Mouse (Mus musculus) cerebellum, adult 9-10 months (tissue): ENCODE measurements around the gene Prr22.

Source experiments
- DNase-seq: peaks from one replicate; pipeline ENCODE4 v3.0.0; 2022

Prr22 gene

DNA sequence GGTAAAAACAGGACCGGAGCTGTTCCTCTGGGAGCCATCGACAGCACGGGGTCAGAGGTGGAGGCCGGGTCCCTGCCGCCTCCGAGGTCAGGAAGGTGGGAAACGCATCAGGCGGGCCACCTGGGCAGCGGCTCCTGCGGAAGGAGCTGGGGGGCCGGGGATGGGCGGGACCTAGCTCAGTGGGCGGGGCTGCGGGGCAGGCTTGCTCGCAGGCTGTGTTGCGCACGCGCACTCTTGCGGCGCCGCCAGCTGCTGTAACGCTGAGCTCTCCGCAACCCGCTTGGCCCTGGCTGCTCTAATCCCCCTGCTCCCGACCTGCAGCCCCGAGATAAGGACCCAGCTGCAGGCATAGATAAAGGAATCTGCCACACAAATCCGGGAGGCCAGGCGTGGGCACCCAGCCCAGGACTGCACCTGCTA lies 8.0 kb upstream of the Prr22 start:
- DNase-seq, result peak; percentile 84

DNA sequence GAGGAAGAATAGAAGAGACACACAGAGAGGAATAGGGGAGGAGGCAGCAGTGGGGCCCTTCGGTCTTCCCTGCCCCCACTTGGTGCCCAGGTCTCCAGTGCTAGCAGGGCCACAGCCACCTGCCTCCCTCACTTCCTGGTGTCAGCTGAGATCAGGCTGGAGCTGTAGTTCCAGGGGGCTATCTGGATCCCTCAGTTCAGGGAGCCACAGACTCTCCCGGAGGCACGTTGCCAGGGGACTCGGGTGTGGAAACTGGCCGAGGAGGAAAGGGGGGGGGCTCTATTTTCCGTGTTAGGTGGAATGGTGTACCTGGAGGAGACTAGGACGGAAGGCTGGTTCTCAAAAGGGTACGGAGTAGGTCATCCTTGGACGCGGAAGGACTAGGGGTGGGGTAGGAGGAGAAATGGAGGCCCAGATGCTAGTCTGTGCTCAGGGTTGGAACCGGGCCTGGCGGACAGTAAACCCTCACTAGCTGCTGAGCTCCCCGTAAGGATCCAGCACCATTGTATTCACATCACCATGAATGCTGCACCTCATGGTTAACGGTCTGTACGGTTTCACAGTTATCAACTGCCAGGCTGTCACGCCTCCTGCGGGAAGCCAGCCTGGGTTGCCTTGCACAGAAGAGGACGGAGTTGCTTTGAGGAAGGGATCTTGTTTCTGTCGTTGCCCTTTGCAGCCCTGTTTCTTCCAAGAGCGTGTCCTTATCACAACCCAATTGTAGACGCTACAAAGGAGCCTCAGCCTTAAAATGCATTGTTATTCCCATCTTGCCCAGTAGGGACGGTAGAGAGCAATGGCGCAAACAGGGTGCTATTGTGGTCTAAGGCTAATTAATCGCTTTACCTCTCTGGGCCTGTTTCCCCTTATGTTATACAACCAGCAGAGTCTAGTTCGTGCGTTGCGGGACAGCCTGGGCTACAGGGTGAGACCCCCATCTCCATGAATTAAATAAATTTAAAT lies 7.0 kb upstream of the Prr22 start:
- DNase-seq, result peak; percentile 87

DNA sequence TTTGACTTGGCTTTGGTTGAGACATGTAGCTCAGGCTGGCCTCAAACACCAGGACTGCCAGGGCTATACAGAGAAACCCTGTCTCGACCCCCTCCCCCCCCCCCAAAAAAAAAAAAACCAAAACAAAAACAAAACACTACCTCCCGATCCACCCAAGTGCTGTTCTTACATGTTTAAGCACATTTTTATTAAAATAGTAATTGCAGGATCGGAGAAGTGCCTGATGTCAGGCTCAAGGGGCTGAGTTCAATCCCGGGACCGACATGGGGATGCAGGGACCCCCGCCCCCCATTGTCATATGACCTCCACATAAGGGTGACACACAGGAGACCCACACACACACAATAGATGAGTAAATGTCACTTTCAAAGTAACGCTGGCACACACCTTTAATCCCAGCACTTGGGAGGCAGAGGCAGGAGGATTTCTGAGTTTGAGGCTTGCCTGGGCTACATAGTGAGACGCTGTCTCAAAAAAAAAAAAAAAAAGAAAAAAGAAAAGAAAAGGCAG lies 6.3 kb upstream of the Prr22 start:
- DNase-seq, result peak; percentile 75

DNA sequence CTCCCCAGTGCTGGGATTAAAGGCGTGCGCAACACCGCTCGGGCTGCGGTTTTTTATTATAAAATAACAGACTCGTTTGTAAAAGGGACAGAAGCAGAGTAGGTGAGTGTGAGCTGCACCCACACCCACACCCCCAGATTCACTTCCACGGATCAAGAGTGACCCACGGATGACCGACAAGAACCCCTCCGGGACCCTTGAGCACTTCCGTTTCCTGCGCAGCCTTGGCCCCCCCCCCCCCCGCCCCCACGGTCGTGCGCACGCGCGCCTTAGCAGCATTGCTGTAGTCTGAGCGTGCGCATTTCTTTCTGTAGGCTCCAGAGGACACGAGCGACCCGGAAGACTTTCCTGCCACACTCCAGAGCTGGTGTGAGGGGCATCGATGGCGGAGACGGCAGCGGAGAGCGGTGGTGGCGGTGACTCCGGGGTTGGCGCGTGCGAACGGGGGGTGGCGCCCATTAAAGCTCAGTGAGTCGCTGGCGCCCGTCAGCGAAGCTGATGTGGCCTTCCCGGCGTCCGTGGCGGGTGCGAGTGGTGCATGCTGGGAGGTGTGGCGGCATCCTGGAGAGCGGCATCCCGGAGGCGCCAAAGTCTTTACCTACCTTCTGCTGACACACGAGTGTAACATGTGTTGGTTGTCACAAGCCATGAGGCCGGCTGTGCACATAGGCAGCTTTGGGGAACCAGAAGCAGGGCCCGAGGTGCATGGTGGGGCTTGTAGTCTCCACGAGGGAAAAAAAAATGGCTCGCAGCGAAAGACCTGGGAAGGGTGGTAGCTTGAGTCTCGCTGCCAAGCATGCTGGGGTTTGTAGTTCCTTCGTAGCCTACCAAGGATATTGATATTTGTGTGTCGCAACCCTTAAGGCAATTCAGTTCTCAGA lies 5.3 kb upstream of the Prr22 start, which contains the start of gene Dus3l:
Dus3l (plus strand) TSS at position 284 of the 881 bp plus-strand sequence.
- DNase-seq, result peak; percentile 95

DNA sequence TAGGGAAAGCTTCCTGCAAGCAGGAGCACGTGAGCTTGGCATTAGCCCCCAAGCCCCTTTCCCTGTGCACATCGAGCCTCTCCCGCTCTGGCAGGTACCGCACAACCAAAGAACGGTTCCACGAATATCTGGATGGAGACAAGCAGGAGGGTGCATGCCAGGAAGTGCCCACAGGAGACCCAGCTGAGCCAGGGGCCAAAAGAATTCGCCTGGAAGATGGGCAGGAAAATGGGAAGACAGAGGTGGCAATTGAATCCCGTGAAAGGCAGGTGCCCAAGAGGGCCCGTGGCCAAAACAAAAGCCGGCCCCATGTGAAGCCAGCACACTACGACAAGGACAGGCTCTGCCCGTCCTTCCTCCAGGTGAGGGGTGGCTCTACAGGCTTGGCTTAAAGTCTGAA lies 4.6 kb upstream of the Prr22 start:
- DNase-seq, result no peak

DNA sequence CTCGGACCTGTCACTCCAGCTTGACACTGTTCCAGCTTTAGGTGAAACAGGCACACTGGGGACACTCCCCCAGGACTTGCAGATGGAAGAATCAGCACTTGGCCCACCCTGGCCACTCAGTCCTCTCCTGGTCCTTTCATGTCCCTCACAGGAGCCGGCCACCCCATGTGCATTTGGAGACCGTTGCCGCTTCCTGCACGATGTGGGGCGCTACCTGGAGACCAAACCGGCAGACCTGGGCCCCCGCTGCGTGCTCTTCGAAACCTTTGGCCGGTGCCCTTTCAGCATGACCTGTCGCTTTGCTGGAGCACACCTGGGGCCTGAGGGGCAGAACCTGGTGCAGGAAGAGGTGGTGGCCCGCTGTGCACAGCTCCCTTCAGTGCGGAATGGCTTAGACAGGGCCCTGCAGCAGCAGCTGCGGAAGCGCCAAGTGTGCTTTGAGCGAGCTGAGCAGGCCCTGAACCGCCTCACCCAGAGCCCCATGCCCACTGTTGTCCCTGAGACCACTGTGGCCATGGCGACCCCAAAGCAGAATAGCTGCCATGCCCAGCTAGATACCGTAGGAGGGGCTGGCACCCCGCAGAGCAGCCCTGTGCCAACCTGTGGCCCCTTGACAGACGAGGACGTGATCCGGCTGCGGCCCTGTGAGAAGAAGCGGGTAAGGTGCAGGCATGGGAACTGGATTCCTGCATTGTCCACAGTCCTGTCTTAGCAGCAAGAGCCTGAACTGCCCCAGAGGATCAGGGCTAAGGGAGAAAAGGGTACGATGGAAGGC lies 3.2 kb upstream of the Prr22 start:
- peak; percentile 71 for DNase-seq

DNA sequence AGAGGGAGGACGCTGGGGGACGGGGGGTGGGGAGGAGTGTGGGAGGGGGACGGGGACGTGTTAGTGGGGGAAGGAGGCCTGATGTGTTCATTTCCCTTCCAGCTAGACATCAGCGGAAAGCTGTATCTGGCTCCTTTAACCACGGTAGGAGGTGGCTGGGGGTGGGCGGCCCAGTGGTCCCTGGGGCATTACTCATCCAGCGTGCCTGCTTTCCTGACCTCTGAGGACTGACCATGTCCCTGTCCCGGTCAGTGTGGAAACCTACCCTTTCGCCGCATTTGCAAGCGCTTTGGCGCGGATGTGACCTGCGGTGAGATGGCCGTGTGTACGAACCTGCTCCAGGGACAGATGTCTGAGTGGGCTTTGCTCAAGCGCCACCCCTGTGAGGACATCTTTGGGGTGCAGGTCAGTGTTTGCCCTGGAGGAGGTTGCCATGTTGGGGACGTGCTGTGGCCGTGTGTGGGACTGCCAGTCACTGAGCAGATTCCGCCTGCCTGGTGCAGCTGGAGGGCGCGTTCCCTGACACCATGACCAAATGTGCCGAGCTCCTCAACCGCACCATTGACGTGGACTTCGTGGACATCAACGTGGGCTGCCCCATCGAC lies 2.4 kb upstream of the Prr22 start:
- peak; percentile 53 for DNase-seq

DNA sequence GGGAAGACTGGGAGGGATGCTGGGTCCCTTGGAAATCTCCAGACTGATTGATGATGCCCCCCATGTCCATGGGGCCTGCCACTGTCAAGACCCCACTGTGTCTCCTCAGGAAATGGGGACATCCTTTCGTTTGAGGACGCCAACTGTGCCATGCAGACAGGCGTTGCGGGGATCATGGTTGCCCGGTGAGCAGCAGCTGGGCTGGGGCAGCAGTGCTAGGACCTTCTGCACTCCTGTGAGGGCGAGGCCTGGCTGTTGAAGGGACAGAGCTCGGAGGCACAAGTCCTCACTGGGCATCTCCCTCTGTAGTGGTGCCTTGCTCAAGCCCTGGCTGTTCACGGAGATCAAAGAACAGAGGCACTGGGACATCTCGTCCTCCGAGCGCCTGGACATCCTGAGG lies 1.1 kb upstream of the Prr22 start:
- no peak for DNase-seq

DNA sequence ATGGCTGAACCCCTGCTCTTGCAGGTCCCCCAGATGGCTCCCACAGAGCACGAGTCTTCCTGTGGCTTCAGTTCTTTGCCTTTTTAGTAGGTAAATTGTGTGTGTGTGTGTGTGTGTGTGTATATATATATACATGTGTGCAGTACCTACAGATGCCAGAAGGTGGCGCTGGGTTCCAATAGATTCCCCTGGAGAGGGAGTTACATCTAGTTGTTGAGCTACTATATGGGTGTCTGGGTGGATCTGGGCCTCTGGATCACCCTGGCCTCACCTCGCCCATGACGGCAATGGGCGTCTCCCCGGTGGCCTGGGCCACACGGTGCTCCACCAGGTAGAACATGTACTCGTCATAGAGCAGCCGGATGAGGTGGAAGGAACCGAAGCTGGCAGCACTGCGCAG lies 7.5 kb downstream of the Prr22 start:
- DNase-seq, result no peak

DNA sequence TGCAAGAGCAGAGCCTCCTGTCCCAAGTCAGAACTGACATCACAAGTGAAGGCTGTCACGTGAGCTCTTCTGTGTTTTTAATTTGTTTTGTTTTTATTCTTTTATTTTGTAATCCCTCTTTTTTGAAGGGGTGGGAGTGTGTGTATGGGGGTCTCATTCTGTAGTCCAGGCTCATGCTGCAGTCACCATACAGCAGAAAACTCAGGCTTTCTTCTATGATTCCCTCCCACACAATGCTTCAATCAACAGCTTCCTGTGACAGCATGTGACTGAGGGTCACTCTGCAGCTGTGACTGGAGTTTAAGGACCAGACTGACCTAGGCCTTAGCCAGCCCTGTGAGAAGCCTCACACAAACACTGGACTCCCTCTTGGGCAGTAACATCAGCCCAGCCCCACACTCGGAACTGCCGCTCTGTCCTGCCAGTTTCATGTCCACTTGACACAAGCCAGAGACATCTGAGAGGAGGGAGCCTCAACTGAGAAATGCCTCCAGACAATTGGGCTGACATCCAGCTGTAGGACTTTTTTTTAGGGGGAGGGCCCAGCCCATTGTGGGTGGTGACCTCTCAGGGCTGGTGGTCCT lies 8.8 kb downstream of the Prr22 start:
- no peak for DNase-seq

DNA sequence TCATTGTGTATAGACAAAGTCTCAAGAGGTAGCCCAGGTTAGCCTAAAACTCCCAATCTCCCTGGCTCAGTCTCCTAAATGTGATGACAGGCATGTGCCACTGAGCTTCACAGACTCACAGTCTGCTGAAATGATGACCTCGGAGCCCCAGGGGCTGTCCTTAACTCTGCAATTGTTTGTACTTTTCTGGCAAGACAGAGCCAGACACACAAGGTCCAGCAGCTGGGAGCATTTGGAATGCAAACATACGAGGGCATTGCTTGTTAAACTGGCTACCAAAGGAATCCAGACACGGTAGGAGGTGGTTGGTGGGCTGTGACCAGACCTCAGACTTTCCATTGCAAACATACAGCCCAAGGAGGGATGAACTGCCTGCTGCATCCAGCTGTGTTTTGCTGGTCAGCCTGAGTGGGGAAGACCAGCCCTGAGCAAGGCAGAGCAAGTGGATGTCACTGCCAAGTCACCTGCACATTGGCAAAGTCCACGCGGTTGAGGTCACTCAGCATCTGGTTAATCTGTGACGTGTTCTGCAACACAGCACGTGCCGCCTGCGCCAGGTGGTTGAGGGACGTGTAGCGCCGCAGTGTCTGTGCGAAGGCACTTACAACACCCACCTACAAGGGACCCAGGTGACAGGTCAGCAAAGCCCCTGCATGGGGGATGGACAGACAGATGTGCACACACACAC lies 10.4 kb downstream of the Prr22 start:
- no peak for DNase-seq

DNA sequence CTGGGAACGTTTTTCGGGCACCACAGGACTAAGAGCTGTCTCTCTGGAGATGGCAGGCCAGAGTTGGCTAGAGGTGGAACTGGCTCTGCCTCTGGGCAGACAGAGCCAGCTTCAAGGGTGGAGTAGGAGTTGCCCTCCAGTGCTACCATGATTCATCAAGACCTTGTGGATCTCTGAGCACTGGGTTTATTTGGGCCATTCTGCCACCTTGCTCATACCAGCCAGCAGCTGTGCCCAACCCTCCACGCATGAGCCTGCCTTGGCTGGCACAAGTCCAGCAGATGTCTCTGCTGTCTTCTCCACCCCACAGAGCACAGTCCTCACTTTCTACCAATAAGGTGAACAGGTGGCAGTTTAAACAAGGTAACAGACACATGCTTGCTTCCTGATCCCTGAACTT lies 18.8 kb downstream of the Prr22 start:
- DNase-seq, result no peak

DNA sequence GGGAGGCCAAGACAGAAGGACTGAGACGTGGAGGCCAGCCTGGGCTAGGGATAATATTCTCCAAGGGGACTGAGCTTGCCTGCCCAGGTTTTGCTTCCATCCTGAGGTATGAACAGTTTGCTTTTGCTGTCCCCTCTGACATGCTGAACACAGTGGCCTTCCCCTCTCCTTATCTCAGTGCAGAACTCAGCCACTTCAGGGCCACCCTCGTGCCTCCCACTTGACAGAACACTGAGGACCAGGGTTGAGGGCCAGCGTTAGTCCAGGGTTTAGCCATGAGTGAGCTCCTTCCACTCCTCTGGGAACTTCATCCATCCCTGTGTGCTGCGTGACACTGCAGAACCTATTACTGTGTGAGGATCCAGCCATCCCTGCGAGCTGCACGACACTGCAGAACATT lies 19.2 kb downstream of the Prr22 start:
- DNase-seq, result no peak

DNA sequence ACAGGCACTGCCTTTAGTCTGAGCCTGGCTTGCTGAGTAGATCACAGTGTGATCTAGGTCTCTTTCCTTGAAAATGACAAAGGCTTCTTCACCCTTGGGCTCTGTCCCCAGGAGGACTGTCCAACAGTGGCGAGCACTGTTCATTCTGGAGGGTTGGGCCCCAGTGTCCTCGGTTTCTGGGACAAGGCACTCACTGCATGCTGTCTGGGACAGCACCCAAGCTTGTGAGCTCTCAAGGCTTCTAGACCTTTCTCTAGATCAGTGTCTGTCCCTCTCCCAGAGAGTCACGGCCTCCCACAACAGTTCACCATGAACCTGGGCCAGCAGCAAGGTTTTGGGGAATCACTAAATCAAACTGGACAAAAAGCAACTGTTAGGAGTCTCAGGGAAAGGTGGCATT lies 22.5 kb downstream of the Prr22 start:
- no peak for DNase-seq

DNA sequence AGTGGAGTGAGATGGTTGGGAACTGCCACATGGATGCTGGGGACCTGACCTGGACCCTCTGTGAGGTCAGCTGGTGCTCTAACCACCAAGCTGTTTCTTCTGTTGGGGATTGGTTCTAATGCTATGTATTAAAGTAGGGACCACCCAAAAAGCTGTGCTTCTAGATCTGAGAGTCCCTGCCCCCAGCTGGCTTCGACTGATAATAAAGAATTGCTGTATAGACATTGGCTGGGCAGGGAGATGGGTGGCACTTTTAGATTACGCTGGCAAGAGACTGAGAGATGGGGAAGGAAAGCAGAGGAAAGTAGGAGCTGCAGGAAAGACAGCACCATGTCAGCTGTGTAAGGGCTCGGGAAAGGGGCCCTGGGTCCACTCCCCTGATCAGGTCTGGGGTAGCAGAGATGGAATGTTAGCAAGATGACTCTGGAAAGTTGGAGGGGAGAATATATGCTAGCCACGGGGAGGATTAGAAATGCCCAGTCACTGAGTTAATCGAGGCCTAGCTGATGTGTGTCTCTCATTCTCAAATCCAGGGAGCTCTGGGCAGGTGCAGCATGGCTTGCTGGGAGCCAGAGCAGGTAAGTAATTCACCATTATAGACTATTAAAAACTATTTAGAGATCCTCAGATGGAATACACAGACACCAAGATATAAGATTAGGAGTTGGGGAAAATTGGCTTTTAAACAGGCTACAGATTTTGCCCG lies 23.7 kb downstream of the Prr22 start:
- DNase-seq, result no peak

DNA sequence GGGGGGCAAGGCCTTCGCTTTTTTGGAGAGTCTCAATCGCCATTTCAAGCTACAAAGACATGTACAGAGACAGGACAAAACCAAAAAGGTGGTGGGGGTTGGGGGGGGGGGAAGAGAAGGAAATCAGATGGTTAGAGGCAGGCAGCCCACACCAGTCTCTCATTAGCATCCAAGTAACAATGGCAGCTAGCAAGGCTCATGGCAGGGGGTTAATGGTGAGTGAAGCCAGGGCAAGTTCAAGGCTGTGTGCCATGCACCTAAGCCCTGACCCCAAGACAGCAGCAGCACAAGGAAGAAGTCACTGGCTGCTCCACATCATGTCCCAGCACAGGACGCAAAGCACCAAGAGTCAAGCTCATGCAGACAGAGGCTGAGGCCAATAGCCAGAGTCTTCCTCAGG lies 29.2 kb downstream of the Prr22 start:
- DNase-seq, result no peak

DNA sequence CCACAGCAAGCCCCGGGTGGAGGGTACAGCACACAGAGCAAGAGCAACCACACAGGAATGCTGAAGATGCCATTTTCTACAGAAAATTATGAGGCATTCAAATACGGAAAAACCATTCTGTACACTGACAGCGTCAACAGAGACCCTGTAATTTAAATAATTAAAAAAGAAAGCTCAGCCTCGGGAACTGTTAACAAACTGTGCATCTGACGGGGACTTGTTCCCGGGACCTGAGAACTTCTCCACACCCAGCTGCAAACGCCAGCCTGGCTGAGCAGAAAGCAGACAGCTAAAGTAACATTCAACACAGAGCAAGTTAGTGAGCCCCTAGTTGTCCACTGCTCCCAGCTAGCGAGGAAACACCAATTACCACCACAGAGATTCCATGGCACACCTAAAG lies 32.0 kb downstream of the Prr22 start:
- DNase-seq, result no peak

DNA sequence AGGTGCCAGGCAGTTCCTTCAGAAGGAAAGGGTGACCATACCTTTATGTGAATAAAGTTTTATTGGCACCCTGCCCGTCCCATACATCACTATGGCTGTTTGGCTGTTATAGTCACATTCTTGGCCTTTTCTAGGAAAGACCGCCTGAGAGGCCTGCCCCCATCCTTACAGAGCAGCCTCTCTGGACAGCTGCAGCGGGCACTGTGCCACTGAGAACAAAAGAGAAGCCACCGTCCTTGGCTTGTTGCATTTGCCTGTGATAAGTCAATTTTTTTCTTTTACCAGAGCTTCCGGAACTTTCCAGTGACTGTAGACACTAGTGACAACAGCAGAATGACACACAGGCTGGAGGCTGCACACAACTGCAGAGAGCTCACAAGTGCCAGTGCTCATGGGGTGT lies 34.9 kb downstream of the Prr22 start:
- DNase-seq, result no peak

DNA sequence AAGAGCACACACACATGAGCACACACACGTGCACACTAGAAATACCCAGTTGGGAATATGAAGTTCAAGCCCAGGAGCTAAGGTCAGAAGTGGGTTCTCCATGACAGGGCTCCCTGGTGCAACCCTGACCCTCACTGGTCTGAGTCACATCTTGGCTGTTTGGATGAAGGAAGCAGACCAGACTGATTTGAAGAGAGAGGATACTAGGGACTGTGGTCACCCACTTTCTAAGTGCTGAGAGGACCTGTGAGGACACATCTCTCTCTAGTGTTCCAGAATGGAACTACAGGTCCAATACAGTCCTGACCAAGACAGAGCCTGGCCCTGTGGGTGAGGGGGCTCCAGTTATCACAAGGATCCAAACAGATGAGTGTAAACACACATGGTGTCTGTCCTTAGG lies 35.7 kb downstream of the Prr22 start:
- DNase-seq, result no peak

DNA sequence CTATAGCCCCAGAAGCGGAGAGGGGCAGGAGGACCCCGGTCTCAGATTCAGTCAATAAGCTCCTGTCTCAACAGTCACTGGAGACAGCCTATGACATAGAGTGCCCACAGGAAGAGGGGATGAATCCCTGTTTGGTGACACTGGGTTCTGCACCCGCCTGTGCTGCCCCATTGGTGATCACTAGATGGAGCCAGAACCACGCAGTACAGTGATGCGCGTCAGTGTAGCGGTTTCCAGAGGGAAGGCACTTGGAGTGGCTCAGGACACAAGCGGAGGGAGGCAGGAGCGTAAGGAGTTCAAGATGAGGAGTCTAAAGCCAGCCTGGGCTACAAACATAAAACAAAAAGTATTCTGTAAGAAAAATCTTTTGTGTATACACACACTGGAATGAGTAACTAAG lies 38.5 kb downstream of the Prr22 start:
- DNase-seq, result peak; percentile 79

DNA sequence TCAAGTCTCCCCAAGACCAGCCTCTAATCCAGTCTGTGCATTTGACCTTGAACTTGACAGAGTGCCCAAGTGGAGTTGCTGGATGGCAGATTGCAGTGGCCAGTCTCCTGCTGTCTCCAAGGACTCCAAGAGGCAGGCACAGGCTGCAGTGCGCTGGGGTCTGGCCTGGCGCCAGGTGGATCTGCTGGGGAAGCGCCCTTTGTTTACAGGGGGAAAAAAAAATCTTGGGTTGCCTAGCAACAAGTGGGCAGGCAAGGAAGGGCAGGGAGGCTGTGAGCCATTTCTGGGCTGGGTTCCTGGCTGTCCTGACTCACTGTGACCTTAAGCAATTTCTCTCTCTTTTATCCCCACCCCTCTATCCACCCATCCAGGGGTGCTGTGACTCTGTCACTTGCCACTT lies 40.2 kb downstream of the Prr22 start:
- DNase-seq, result peak; percentile 62
